Mouse (Mus musculus) stomach, adult 2 months (tissue): ENCODE measurements around the gene Myl10. TPM values are rescaled to one million over a fixed set of nuclear protein-coding genes. Genes with fewer than 3 reads are reported as not detected.

Experiments used
- polyA plus RNA-seq: library from polyadenylated mRNA; depleted of rRNA; stranded (reverse); fragments of >200 nt; gene quantifications from 2 replicates; pipeline ENCODE4 v1.2.3, GENCODE M21; 2012; rRNA removed

The Myl10 gene
- 0.29 TPM in 1 of 2 replicates, not detected in the other for polyA plus RNA-seq

GRCm38 (mm10) chr5:136692784-136693183, at the start of gene Myl10:
Gene Myl10, plus strand, starts transcription at chr5:136693146.

Other genes starting within 250 kb of the Myl10 start
- 20.1 and 23.9 TPM in 2 replicates for gene Cux1, start 125.7 kb upstream of the Myl10 start, polyA plus RNA-seq
- gene Col26a1, start 190.1 kb downstream of the Myl10 start, polyA plus RNA-seq, result 0.16 and 0.34 TPM in 2 replicates
- 2.9 TPM in 2 replicates for gene Ift22, start 215.0 kb downstream of the Myl10 start, polyA plus RNA-seq